Mouse (Mus musculus) E14TG2a.4 (cell line): ENCODE measurements around the gene Vamp3.
"Not testable (repeated sequence)": the region's sequence is repeated elsewhere in the genome, so short reads cannot be mapped to it uniquely, and the experiment has no call there.

Experiments
- H3K27me3 ChIP-seq: 2 replicates; pipeline ENCODE4 v1.6.1; 2014; ENCODE audit warnings: low read length, control low read depth; ENCODE audit not compliant: insufficient read depth
- H3K36me3 ChIP-seq: 2 replicates; pipeline ENCODE4 v1.6.1; 2014; ENCODE audit warnings: low read length, control low read depth; ENCODE audit not compliant: insufficient read depth
- H3K4me1 ChIP-seq: replicated peaks from 2 replicates; pipeline ENCODE4 v1.6.1; 2014; ENCODE audit warnings: low read depth, low read length, control low read depth
- H3K4me3 ChIP-seq: replicated peaks from 2 replicates; pipeline ENCODE4 v1.5.1; 2014; ENCODE audit warnings: mild to moderate bottlenecking, low read length
- H3K9me3 ChIP-seq: 2 replicates; pipeline ENCODE4 v1.6.1; 2014; ENCODE audit warnings: low read length, control low read depth
- CTCF ChIP-seq: conservative IDR thresholded peaks from 2 replicates; pipeline ENCODE4 v1.5.1; 2014; ENCODE audit warnings: low read length
- NANOG ChIP-seq: IDR thresholded peaks from 2 replicates; pipeline ENCODE4 v1.6.1; 2014; ENCODE audit warnings: borderline replicate concordance, low read length, mixed read lengths
- POU5F1 ChIP-seq: IDR thresholded peaks from 2 replicates; pipeline ENCODE4 v1.6.1; 2014; ENCODE audit warnings: low read length, borderline replicate concordance

The Vamp3 gene

DNA sequence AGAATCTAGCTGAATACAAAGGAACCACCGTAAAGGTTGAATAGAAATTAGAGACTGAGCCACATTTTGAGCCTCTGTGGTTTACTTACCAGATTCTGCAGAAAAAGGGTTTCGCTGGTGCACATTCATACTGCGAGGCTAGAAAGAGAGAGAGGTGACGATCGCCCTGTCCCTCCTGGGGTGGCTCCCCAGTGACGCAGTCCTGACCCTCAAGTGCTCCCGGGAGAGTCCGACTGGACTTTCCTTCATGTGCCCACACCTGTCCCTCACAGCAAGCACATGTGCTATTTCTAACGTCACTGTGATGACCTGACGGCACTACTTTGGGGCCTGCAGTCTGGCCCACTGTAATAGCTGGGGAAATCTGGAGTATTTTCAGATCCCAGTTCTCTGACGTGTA, 20.0 kb downstream of the Vamp3 start:
- H3K36me3 ChIP-seq, result peaks cover 15% of the 10 kb centered on the region
- TF ChIP-seq POU5F1, result no peak
- no peak for TF ChIP-seq CTCF
- no peak for TF ChIP-seq NANOG
- H3K4me1 ChIP-seq, result peaks cover 19% of the 10 kb centered on the region
- no peak overlapping the region for H3K4me3 ChIP-seq
- H3K27me3 ChIP-seq, result no peaks in the 10 kb centered on the region
- H3K9me3 ChIP-seq, result no peaks in the 10 kb centered on the region

DNA sequence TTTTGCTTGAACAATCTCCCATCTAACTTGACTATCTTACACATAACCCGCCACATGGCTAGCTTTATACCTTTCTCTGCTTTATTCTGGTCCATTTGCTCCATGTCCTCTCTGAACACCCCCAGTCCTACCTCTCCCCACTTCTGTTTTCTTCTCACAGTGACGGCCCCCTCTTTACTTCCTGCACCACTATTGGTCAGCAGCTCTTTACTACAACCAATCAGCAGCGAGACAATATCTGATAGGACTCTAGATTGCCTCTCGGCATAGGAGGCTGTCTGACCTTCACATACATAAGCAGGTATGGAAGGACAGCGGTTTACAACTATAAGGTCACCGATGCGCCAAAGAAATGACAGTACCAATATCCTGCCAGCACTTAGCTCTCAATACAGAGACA, 21.2 kb downstream of the Vamp3 start:
- peaks cover 15% of the 10 kb centered on the region for H3K36me3 ChIP-seq
- H3K27me3 ChIP-seq, result no peaks in the 10 kb centered on the region
- TF ChIP-seq NANOG (no peak; the same call in 1 of the 2 replicates), POU5F1 (no peak), CTCF (no peak)
- H3K4me3 ChIP-seq, result no peak overlapping the region
- H3K9me3 ChIP-seq, result no peaks in the 10 kb centered on the region
- peaks cover 13% of the 10 kb centered on the region for H3K4me1 ChIP-seq

DNA sequence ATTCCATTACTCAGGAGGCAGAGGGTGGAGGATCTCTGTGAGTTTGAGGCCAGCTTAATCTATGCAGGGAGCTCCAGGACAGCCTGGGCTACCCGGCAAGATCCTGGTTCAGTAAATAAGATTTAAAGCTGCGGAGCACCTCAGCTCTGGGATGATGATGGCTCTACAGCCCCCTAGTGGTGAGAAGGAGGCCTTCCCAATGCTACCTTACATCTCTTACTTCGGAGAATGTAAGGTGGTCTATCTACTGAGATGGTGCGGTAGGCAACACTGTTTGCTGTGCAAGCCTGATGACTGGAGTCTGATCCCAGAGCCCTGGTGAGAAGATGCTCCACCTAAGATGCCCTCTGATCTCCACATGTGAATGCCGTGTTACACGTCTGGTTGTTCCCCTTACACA, 30.8 kb downstream of the Vamp3 start:
- peaks cover 42% of the 10 kb centered on the region for H3K36me3 ChIP-seq
- H3K4me1 ChIP-seq, result no peaks in the 10 kb centered on the region
- no peaks in the 10 kb centered on the region for H3K9me3 ChIP-seq

DNA sequence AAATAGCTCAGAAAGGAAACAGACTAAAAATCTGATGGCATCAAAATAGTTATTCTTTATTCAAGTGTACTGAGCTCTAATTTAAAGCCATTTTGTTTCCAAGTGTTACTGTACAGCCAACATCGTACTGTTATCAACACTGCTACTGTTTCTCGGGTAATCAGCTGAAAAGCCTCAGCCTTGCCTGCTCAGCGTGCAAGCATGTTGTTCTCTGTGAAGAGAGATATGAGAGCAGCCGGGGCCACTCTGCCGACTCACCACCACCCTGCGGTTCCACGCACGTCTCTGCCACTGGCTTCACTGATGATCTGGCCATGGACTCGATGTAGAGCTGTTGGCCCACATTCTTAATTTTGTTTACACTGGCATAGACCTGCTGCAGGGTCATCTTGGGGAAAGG, 33.6 kb downstream of the Vamp3 start:
- Histone ChIP-seq H3K36me3 (peaks cover 49% of the 10 kb centered on the region), H3K4me1 (no peaks in the 10 kb centered on the region), H3K4me3 (no peak overlapping the region), H3K27me3 (no peaks in the 10 kb centered on the region), H3K9me3 (no peaks in the 10 kb centered on the region)
- TF ChIP-seq CTCF (no peak), NANOG (no peak), POU5F1 (no peak)

More for the DNA sequence above, 30.8 kb downstream of the Vamp3 start:
- Histone ChIP-seq H3K4me3 (no peak overlapping the region), H3K27me3 (no peaks in the 10 kb centered on the region)
- TF ChIP-seq NANOG (no peak), CTCF (peak; percentile 74), POU5F1 (no peak)

DNA sequence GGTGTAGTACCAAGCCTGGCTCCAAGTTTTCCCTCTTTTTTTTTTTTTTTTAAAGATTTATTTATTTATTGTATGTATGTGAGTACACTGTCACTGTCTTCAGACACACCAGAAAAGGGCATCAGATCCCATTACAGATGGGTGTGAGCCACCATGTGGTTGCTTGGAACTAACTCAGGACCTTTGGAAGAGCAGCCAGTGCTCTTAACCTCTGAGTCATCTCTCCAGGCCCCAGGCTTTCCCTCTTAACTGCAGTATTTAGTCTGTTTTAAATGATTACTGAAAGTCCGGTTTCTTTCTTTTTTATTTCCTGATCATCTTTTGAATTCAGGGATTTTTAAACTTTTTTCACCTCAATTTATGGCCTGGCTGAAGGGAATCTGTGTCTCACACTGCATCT, 40.4 kb downstream of the Vamp3 start:
- peaks cover 36% of the 10 kb centered on the region for H3K36me3 ChIP-seq
- not testable (repeated sequence) for H3K9me3 ChIP-seq, H3K27me3 ChIP-seq, H3K4me1 ChIP-seq, H3K4me3 ChIP-seq

DNA sequence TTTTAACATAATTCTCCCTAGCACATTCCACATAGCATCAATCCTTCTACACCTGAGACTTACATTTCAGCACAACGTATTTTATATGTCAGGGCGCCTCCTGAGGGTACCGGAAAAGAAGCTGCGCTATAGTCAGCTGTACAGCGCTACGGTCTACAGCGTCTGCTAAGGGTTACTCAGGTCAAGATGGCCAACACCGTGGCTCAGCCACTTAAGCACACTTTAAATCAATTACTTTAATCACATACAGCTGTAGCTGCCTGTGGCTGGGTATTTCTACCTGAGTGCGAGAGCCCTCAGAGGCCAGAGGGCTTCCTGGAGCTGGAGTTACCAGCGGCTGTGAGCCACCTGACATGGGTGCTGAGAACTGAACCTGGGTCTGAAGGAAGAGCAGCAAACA, 41.8 kb downstream of the Vamp3 start:
- Histone ChIP-seq H3K9me3 (no peaks in the 10 kb centered on the region), H3K4me3 (no peak overlapping the region), H3K36me3 (peaks cover 26% of the 10 kb centered on the region), H3K27me3 (peaks cover 2% of the 10 kb centered on the region; the same call in 1 of the 2 replicates), H3K4me1 (peaks cover 11% of the 10 kb centered on the region)
- no peak for TF ChIP-seq POU5F1
- no peak for TF ChIP-seq NANOG
- no peak for TF ChIP-seq CTCF

DNA sequence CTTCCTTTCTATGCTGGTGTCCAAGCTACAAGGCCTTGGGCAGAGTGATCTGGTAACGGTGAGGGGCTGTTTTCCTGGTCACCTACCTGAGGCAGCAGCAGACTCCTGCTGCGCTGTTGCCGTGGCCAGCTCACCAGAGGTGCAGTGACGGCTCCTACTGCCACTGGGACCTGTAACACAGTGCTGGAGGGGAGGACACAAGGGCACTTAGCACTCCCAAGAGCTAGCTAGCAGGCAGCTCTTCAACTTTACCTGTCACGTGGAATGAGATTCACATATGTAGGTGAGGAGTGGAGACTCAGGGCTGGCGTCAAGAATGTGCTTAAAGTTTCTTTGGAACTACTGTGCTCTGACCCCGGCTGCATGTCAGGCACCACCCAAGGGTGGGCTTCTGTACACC, 47.4 kb downstream of the Vamp3 start:
- H3K27me3 ChIP-seq, result peaks cover 2% of the 10 kb centered on the region; the same call in 1 of the 2 replicates
- H3K4me3 ChIP-seq, result no peak overlapping the region
- peaks cover 11% of the 10 kb centered on the region for H3K4me1 ChIP-seq
- TF ChIP-seq POU5F1 (no peak), CTCF (no peak), NANOG (no peak)
- H3K36me3 ChIP-seq, result peaks cover 11% of the 10 kb centered on the region
- H3K9me3 ChIP-seq, result no peaks in the 10 kb centered on the region

DNA sequence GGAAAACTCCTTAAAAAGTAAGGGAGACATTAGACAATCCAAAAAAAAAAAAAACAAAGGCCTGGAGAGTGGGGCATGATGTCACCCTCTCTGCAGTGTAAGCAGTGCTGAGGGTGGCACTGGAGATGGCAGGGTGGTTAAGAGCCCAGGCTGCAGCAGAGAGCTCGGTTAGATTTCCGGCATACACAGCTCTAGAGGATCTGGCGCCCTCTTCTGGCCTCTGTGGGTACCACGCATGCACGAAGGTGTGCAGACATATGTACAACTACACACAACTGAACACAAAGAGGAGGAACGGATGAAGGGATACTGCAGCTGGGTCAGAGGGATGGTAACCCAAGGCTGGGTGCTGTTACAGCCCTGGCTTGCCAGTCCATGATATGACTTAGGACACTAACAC, 50.8 kb downstream of the Vamp3 start:
- Histone ChIP-seq H3K4me3 (no peak overlapping the region), H3K9me3 (no peaks in the 10 kb centered on the region), H3K27me3 (no peaks in the 10 kb centered on the region), H3K4me1 (peaks cover 8% of the 10 kb centered on the region), H3K36me3 (0 out of 2 replicates have a peak, but pooled peaks cover 7% of the 10 kb centered on the region)
- TF ChIP-seq CTCF (peak; percentile 88), POU5F1 (no peak), NANOG (no peak)

DNA sequence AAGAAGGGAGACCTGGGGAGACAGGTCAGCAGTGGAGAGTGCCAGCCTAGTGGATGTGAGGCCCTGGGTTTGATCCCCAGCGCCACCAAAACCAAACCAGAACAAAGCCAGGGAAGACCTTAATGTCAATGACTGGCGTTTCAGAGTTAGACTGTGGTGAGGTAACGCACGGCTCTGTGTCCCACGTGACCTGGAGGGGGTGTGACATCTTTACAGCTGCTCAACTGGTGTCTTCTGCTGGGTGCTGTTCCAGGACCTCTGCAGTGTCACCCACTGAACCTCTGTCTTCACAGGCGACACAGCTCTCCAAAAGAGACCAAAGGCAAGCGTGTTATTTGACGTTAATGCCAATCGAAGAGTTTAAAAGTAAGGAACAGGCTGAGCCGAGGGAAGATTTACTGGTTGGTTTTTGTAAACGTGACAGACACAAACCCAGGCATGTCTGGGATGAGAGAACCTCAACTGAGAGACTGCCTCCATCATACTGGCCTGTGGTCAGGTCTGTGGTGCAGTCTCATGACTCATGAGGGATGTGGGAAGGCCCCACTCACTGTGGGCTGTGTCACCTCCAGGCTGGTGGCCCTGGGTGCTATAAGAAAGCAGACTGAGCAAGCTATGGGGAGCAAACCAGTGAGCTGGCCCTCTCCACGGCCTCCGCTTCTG, 52.0 kb downstream of the Vamp3 start:
- no peak for TF ChIP-seq NANOG
- TF ChIP-seq POU5F1, result no peak
- no peak for TF ChIP-seq CTCF
- Histone ChIP-seq H3K4me3 (no peak overlapping the region), H3K4me1 (peaks cover 11% of the 10 kb centered on the region)

More for the DNA sequence above, 52.0 kb downstream of the Vamp3 start:
- Histone ChIP-seq H3K9me3 (no peaks in the 10 kb centered on the region), H3K27me3 (peaks cover 3% of the 10 kb centered on the region; the same call in 1 of the 2 replicates), H3K36me3 (0 out of 2 replicates have a peak, but pooled peaks cover 7% of the 10 kb centered on the region)
